ENCODE assay signal across 19 mouse cellular contexts in genomic region chr13:93381301-93381700, GRCm38 (mm10).
A peak's percentile ranks its signal among the peaks of the same experiment; 100 is the strongest.
DNase-seq lines count a peak whose midpoint lies in the region; ATAC-seq and TF ChIP-seq lines count a peak whose summit lies in the region.
"Had no signal": no experiment of that assay in that cellular context is flagged by ENCODE, and none has a peak within 500 bp of the region (broad histone marks: within the 10 kb centered on the region; RNA-seq: fewer than 3 reads in every experiment).

No protein-coding gene starts in this region.

- no peaks in the 10 kb centered on the region for H3K9me3 ChIP-seq in heart, embryonic 10.5 days
- no peaks in the 10 kb centered on the region for H3K9me3 ChIP-seq in G1E (replicated peaks)
- no peaks in the 10 kb centered on the region for H3K9me3 ChIP-seq in liver, embryonic 15.5 days (replicated peaks)
- H3K9me3 ChIP-seq in forebrain, embryonic 16.5 days (ENCODE audit: control insufficient read depth, low read length), result no peaks in the 10 kb centered on the region
- H3K9me3 ChIP-seq: hindbrain, embryonic 10.5 days; kidney, embryonic 15.5 days; limb, embryonic 15.5 days; midbrain, embryonic 15.5 days had no signal

- H3K36me3 ChIP-seq in heart, embryonic 10.5 days, result no peaks in the 10 kb centered on the region
- H3K36me3 ChIP-seq in G1E (replicated peaks), result no peaks in the 10 kb centered on the region
- no peaks in the 10 kb centered on the region for H3K36me3 ChIP-seq in liver, embryonic 15.5 days (replicated peaks)
- H3K36me3 ChIP-seq in forebrain, embryonic 16.5 days (ENCODE audit: control insufficient read depth, insufficient read depth), result no peaks in the 10 kb centered on the region
- H3K36me3 ChIP-seq: hindbrain, embryonic 10.5 days; kidney, embryonic 15.5 days; limb, embryonic 15.5 days; midbrain, embryonic 15.5 days had no signal

- no peaks in the 10 kb centered on the region for H3K27me3 ChIP-seq in heart, embryonic 10.5 days (ENCODE audit: insufficient read depth, poor library complexity, severe bottlenecking)
- no peaks in the 10 kb centered on the region for H3K27me3 ChIP-seq in G1E (ENCODE audit: insufficient read depth, low read length)
- no peaks in the 10 kb centered on the region for H3K27me3 ChIP-seq in liver, embryonic 15.5 days
- H3K27me3 ChIP-seq in forebrain, embryonic 16.5 days (replicated peaks; ENCODE audit: control insufficient read depth, insufficient read depth, low read length), result no peaks in the 10 kb centered on the region
- H3K27me3 ChIP-seq: CH12.LX; kidney, embryonic 15.5 days; limb, embryonic 15.5 days; midbrain, embryonic 15.5 days had no signal

- no peak overlapping the region for H3K4me3 ChIP-seq in heart, embryonic 10.5 days
- no peak overlapping the region for H3K4me3 ChIP-seq in G1E (ENCODE audit: low read depth, low read length)
- peak overlapping the region; percentile 11; the same call in 1 of the 2 replicates for H3K4me3 ChIP-seq in liver, embryonic 15.5 days (replicated peaks)
- H3K4me3 ChIP-seq in forebrain, embryonic 16.5 days (replicated peaks; ENCODE audit: low read length), result no peak overlapping the region
- H3K4me3 ChIP-seq in left cerebral cortex, adult 2 months, result no peak overlapping the region
- H3K4me3 ChIP-seq: heart, adult 2 months; hindbrain, embryonic 10.5 days; kidney, embryonic 15.5 days; limb, embryonic 15.5 days; midbrain, embryonic 15.5 days had no signal

- ATAC-seq in G1E (ENCODE audit: extremely low read depth, insufficient number of reproducible peaks, low FRiP score, poor library complexity, severe bottlenecking), result peak; percentile 76
- peak; percentile 88 for ATAC-seq in erythroblast, adult 5-6 weeks (replicated peaks; ENCODE audit: low FRiP score, poor library complexity, severe bottlenecking)
- ATAC-seq in liver, embryonic 15.5 days (ENCODE audit: insufficient read depth), result peak; percentile 94
- no peak for ATAC-seq in forebrain, embryonic 16.5 days
- ATAC-seq: forebrain, postnatal 0 days; midbrain, embryonic 15.5 days had no signal

- TF ChIP-seq CTCF in G1E (IDR thresholded peaks at IDR 0.05; ENCODE audit: low read depth, low read length), result no peak
- TF ChIP-seq CTCF in left cerebral cortex, adult 2 months (IDR thresholded peaks at IDR 0.05), result no peak

- peaks cover 15% of the 10 kb centered on the region for H3K4me1 ChIP-seq in heart, embryonic 10.5 days
- peaks cover 63% of the 10 kb centered on the region for H3K4me1 ChIP-seq in G1E (ENCODE audit: insufficient read depth, low read depth, low read length)
- peaks cover 72% of the 10 kb centered on the region for H3K4me1 ChIP-seq in liver, embryonic 15.5 days (replicated peaks)
- H3K4me1 ChIP-seq in forebrain, embryonic 16.5 days (replicated peaks; ENCODE audit: control insufficient read depth, insufficient read depth, low read length), result no peaks in the 10 kb centered on the region
- H3K4me1 ChIP-seq: hindbrain, embryonic 10.5 days; kidney, embryonic 15.5 days; limb, embryonic 15.5 days; midbrain, embryonic 15.5 days had no signal

- H3K27ac ChIP-seq in heart, embryonic 10.5 days, result peak overlapping the region; percentile 72; the same call in 1 of the 2 replicates
- H3K27ac ChIP-seq in liver, embryonic 15.5 days (replicated peaks), result peak overlapping the region; percentile 88
- no peak overlapping the region for H3K27ac ChIP-seq in forebrain, embryonic 16.5 days (ENCODE audit: low read length)
- H3K27ac ChIP-seq in left cerebral cortex, adult 2 months, result no peak overlapping the region
- H3K27ac ChIP-seq: heart, adult 2 months; hindbrain, embryonic 10.5 days; kidney, embryonic 15.5 days; limb, embryonic 15.5 days; midbrain, embryonic 15.5 days had no signal

- no peak for DNase-seq in heart, embryonic 10.5 days (ENCODE audit: low spot score)
- no peak for DNase-seq in heart, postnatal 36 days
- no peak for DNase-seq in G1E (ENCODE audit: low spot score)
- no peak for DNase-seq in left cerebral cortex, adult 2 months (ENCODE audit: extremely low spot score in 1 of 2, low spot score in 2 of 2)
- DNase-seq in retina, embryonic 14.5 days (ENCODE audit: low spot score), result no peak
- DNase-seq: cerebellum, adult 8-10 months; embryo, embryonic 11 days; forebrain, postnatal 0 days; gastrocnemius, postnatal 10 days; heart, adult 2 months; lung, postnatal 36 days had no signal

- 39% methylated on average over 1 of the region's 1 CpGs for WGBS in heart, embryonic 10.5 days
- 15% methylated on average over 1 of the region's 1 CpGs for WGBS in liver, embryonic 15.5 days (ENCODE audit: insufficient replicate concordance)
- 84% methylated on average over 1 of the region's 1 CpGs for WGBS in forebrain, embryonic 16.5 days

- H3K9ac ChIP-seq in liver, embryonic 15.5 days, result no peak overlapping the region
- no peak overlapping the region for H3K9ac ChIP-seq in forebrain, embryonic 16.5 days (replicated peaks; ENCODE audit: low read depth, low read length)
- H3K9ac ChIP-seq: forebrain, postnatal 0 days; kidney, embryonic 15.5 days; limb, embryonic 15.5 days; midbrain, embryonic 15.5 days had no signal

- H3K4me2 ChIP-seq in liver, embryonic 15.5 days, result peak overlapping the region; percentile 58
- no peak overlapping the region for H3K4me2 ChIP-seq in forebrain, embryonic 16.5 days (ENCODE audit: low read length)
- H3K4me2 ChIP-seq: kidney, embryonic 15.5 days; limb, embryonic 15.5 days; midbrain, embryonic 15.5 days had no signal

- intact Hi-C loops in heart, postnatal 36 days (cut with DNase I), result loop anchor here (5.0 kb wide), 1 partner anchor 49 kb away; no protein-coding TSS in a partner anchor
- intact Hi-C loops in left cerebral cortex, adult 2 months (cut with DNase I), result no loop called here

Comparison
In these comparisons a context has a peak if more than half of its experiments do, and no peak if none do; other contexts are left out.
1. H3K27ac ChIP-seq: peak in heart, embryonic 10.5 days (single experiment) and liver, embryonic 15.5 days (single experiment); none in forebrain, embryonic 16.5 days (single experiment) and left cerebral cortex, adult 2 months (single experiment).